Mouse (Mus musculus) MEL (cell line): ENCODE results near the gene Fstl3. TPM values are rescaled to one million over a fixed set of nuclear protein-coding genes. Genes with fewer than 3 reads are reported as not detected.

Experiments used
- DNase-seq: peaks from one replicate; pipeline ENCODE4 v3.0.0; 2011; ENCODE audit warnings: low read depth, low spot score
- H3K27ac ChIP-seq: 2 replicates; pipeline ENCODE4 v1.5.1; 2012; ENCODE audit warnings: low read depth, mild to moderate bottlenecking, control low read depth, low read length, moderate library complexity; ENCODE audit not compliant: control insufficient read depth
- H3K27me3 ChIP-seq, 2 experiments: fragments of 150-350 bp in 1 of 2; sonication (generic) in 1 of 2; 2 replicates each; pipeline ENCODE4 v1.6.1; 2012; ENCODE audit warnings: low read length in 2 of 2, mild to moderate bottlenecking in 2 of 2, improper control_type of control experiment in 1 of 2, moderate library complexity in 1 of 2; ENCODE audit not compliant: insufficient read depth in 2 of 2, control insufficient read depth in 1 of 2
- H3K36me3 ChIP-seq, 2 experiments: 2 replicates each; pipeline ENCODE4 v1.6.1; 2012 to 2014; ENCODE audit warnings: low read length in 2 of 2, improper control_type of control experiment in 1 of 2, inconsistent platforms in 1 of 2, mild to moderate bottlenecking in 1 of 2; ENCODE audit not compliant: insufficient read depth in 2 of 2, control insufficient read depth in 1 of 2
- H3K4me1 ChIP-seq, 2 experiments: fragments of 150-350 bp in 1 of 2; sonication (generic) in 1 of 2; 2 replicates each; pipeline ENCODE4 v1.6.1; 2012; ENCODE audit warnings: low read length in 2 of 2, improper control_type of control experiment in 1 of 2, mild to moderate bottlenecking in 1 of 2; ENCODE audit not compliant: insufficient read depth in 2 of 2, control insufficient read depth in 1 of 2
- H3K4me3 ChIP-seq, 2 experiments: fragments of 150-350 bp in 1 of 2; sonication (generic) in 1 of 2; 2 replicates each; pipeline ENCODE4 v1.5.1; 2012; ENCODE audit warnings: low read depth in 2 of 2, low read length in 2 of 2, mild to moderate bottlenecking in 2 of 2, moderate library complexity in 2 of 2, control low read depth in 1 of 2, improper control_type of control experiment in 1 of 2; ENCODE audit not compliant: control insufficient read depth in 1 of 2, insufficient read depth in 1 of 2
- H3K79me2 ChIP-seq: 2 replicates; pipeline ENCODE4 v1.6.1; 2012; ENCODE audit warnings: mild to moderate bottlenecking, low read length, moderate library complexity; ENCODE audit not compliant: control insufficient read depth, poor library complexity, insufficient read depth
- H3K9ac ChIP-seq: 2 replicates; pipeline ENCODE4 v1.6.1; 2012; ENCODE audit warnings: low read depth, mild to moderate bottlenecking, control low read depth, low read length, moderate library complexity; ENCODE audit not compliant: control insufficient read depth, poor library complexity, severe bottlenecking
- H3K9me3 ChIP-seq: fragments of 150-350 bp; sonication (generic); replicated peaks from 2 replicates; pipeline ENCODE4 v1.6.1; 2012; ENCODE audit warnings: mild to moderate bottlenecking, low read length, improper control_type of control experiment, moderate library complexity; ENCODE audit not compliant: insufficient read depth
- ELF1 ChIP-seq: IDR thresholded peaks from 2 replicates; pipeline ENCODE4 v1.6.1; 2014; ENCODE audit warnings: low read depth, mild to moderate bottlenecking, inconsistent platforms, low read length, improper control_type of control experiment, moderate library complexity
- JUND ChIP-seq: IDR thresholded peaks from 2 replicates; pipeline ENCODE4 v1.6.1; 2011; ENCODE audit warnings: low read depth, mild to moderate bottlenecking, improper control_type of control experiment, low read length
- KAT2A ChIP-seq: conservative IDR thresholded peaks from 2 replicates; pipeline ENCODE4 v1.6.1; 2012; ENCODE audit warnings: low read depth, low read length, improper control_type of control experiment, inconsistent platforms
- MAFK ChIP-seq: IDR thresholded peaks from 2 replicates; pipeline ENCODE4 v1.6.1; 2011; ENCODE audit warnings: low read depth, mild to moderate bottlenecking, low read length, improper control_type of control experiment, borderline replicate concordance
- MAX ChIP-seq: IDR thresholded peaks from 2 replicates; pipeline ENCODE4 v1.6.1; 2011; ENCODE audit warnings: low read length, improper control_type of control experiment
- MAZ ChIP-seq: IDR thresholded peaks from 2 replicates; pipeline ENCODE4 v1.6.1; 2012; ENCODE audit warnings: low read depth, mild to moderate bottlenecking, inconsistent platforms, low read length, improper control_type of control experiment
- MYC ChIP-seq: IDR thresholded peaks from 2 replicates; pipeline ENCODE4 v1.6.1; 2011; ENCODE audit warnings: low read depth, mild to moderate bottlenecking, low read length, improper control_type of control experiment, moderate library complexity
- NELFE ChIP-seq: IDR thresholded peaks from 2 replicates; pipeline ENCODE4 v1.6.1; 2011; ENCODE audit warnings: low read depth, low read length, improper control_type of control experiment
- POLR2A ChIP-seq, 2 experiments: IDR thresholded peaks; 2 replicates each; pipeline ENCODE4 v1.6.1; 2011 to 2012; ENCODE audit warnings: low read length in 2 of 2, mild to moderate bottlenecking in 2 of 2, control low read depth in 1 of 2, improper control_type of control experiment in 1 of 2, low read depth in 1 of 2, moderate library complexity in 1 of 2; ENCODE audit not compliant: control insufficient read depth in 1 of 2, insufficient read depth in 1 of 2, poor library complexity in 1 of 2
- POLR2AphosphoS5 ChIP-seq: IDR thresholded peaks from 2 replicates; pipeline ENCODE4 v1.6.1; 2012; ENCODE audit warnings: low read depth, borderline replicate concordance, mild to moderate bottlenecking, inconsistent platforms, low read length, moderate library complexity, mixed read lengths
- RAD21 ChIP-seq: IDR thresholded peaks from 2 replicates; pipeline ENCODE4 v1.6.1; 2011; ENCODE audit warnings: mild to moderate bottlenecking, low read depth, low read length, improper control_type of control experiment
- SIN3A ChIP-seq: IDR thresholded peaks from 2 replicates; pipeline ENCODE4 v1.6.1; 2012; ENCODE audit warnings: low read length, improper control_type of control experiment, inconsistent platforms
- TBP ChIP-seq: IDR thresholded peaks from 2 replicates; pipeline ENCODE4 v1.8.0; 2011; ENCODE audit warnings: low read depth, low read length, improper control_type of control experiment
- TCF12 ChIP-seq: IDR thresholded peaks from 2 replicates; pipeline ENCODE4 v1.6.1; 2014; ENCODE audit warnings: low read depth, mild to moderate bottlenecking, inconsistent platforms, low read length, improper control_type of control experiment, moderate library complexity
- UBTF ChIP-seq: IDR thresholded peaks from 2 replicates; pipeline ENCODE4 v1.6.1; 2012; ENCODE audit warnings: low read depth, mild to moderate bottlenecking, inconsistent platforms, low read length, improper control_type of control experiment, moderate library complexity, borderline replicate concordance; ENCODE audit not compliant: insufficient read depth
- ZMIZ1 ChIP-seq: IDR thresholded peaks from 2 replicates; pipeline ENCODE4 v1.6.1; 2012; ENCODE audit warnings: low read depth, mild to moderate bottlenecking, inconsistent platforms, low read length, improper control_type of control experiment, moderate library complexity
- ZNF384 ChIP-seq: IDR thresholded peaks from 2 replicates; pipeline ENCODE4 v1.6.1; 2012; ENCODE audit warnings: low read depth, mild to moderate bottlenecking, inconsistent platforms, low read length, improper control_type of control experiment
- polyA plus RNA-seq, 2 experiments: library from polyadenylated mRNA; stranded (reverse) in 1 of 2; unstranded in 1 of 2; fragments of >175 nt in 1 of 2; fragments of >200 nt in 1 of 2; gene quantifications; 2 replicates each; pipeline versions ENCODE4 v1.2.1 to v1.2.4; 2012; ENCODE audit warnings: low replicate concordance in 2 of 2, low read depth in 1 of 2; ENCODE audit not compliant: insufficient read length in 2 of 2, insufficient read depth in 1 of 2, missing spikeins in 1 of 2
- total RNA-seq: library from RNA; depleted of rRNA; stranded (reverse); fragments of 300-350 nt; gene quantifications from 2 replicates; pipeline ENCODE4 v1.2.3, GENCODE M21; 2012

Fstl3 gene
- total and polyA plus RNA-seq, 3 experiments = 4.3 to 7.1 TPM; not detected in 1

GRCm38 (mm10) chr10:79733847-79734246 lies 43.2 kb upstream of the Fstl3 start:
- Histone ChIP-seq H3K27me3 (no peaks in the 10 kb centered on the region), H3K9me3 (no peaks in the 10 kb centered on the region), H3K36me3 (no peaks in the 10 kb centered on the region; a peak in 1 of 4 replicates), H3K27ac (no peak overlapping the region), H3K9ac (no peak overlapping the region), H3K79me2 (no peaks in the 10 kb centered on the region), H3K4me3 (no peak overlapping the region), H3K4me1 (no peaks in the 10 kb centered on the region)
- DNase-seq = no peak
- no peak for TF ChIP-seq MAFK
- no peak for TF ChIP-seq MAX
- no peak for TF ChIP-seq MYC
- no peak for TF ChIP-seq ELF1
- TF ChIP-seq UBTF = no peak
- TF ChIP-seq ZNF384 = no peak
- no peak for TF ChIP-seq JUND
- TF ChIP-seq NELFE = no peak
- TF ChIP-seq POLR2A (IDR thresholded peaks at IDR 0.05; ENCODE audit: control insufficient read depth in 1 of 2, insufficient read depth in 1 of 2, low read depth in 1 of 2, low read length in 2 of 2, poor library complexity in 1 of 2) = no peak
- no peak for TF ChIP-seq KAT2A

- Histone ChIP-seq H3K27ac (no peak overlapping the region), H3K9ac (no peak overlapping the region)
- no peak for TF ChIP-seq TBP
- TF ChIP-seq SIN3A = no peak
- TF ChIP-seq POLR2AphosphoS5 = no peak
- TF ChIP-seq ZMIZ1 = no peak
- TF ChIP-seq MAZ = no peak
- TF ChIP-seq POLR2A (IDR thresholded peaks at IDR 0.05; ENCODE audit: control insufficient read depth in 1 of 2, insufficient read depth in 1 of 2, low read depth in 1 of 2, low read length in 2 of 2, poor library complexity in 1 of 2) = no peak
- no peak for TF ChIP-seq RAD21
- TF ChIP-seq TCF12 = no peak
- TF ChIP-seq, all 39 proteins: peak for 0
- no peak overlapping the region for H3K4me3 ChIP-seq
- no peak for DNase-seq
- H3K79me2 ChIP-seq = no peaks in the 10 kb centered on the region
- no peaks in the 10 kb centered on the region for H3K9me3 ChIP-seq
- no peaks in the 10 kb centered on the region for H3K27me3 ChIP-seq
- no peaks in the 10 kb centered on the region for H3K4me1 ChIP-seq
- H3K36me3 ChIP-seq = no peaks in the 10 kb centered on the region; a peak in 1 of 4 replicates
These were observed 41.7 kb upstream of the Fstl3 start for GRCm38 (mm10) chr10:79735361-79735760.
